Comparison of ENCODE assay signal across 8 mouse cellular contexts in the genomic region with DNA sequence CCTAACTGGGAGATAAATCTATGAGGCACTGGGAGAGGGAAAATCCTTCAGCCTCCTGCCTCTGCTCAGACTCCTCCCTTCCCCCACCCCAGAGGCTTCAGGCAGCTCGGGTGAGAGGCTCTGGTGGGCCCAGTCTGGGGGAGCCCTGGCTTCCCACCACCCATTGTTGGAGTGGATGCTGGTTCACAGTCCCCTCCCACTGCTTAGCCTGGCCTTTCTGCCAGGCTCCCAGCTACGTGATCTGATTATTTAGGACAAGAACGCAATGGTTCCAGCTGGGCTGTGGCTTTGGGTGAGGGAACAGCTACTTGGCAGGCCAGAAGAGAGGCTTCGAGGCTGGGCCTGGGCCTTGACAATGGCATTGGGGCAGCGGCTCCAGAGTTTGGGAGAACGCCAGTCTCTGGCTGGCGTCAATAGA. TPM values are rescaled to one million over a fixed set of nuclear protein-coding genes. Genes with fewer than 3 reads are reported as not detected.
DNase-seq lines count a peak whose midpoint lies in the region; ATAC-seq lines count a peak whose summit lies in the region.

No protein-coding gene starts in this region.

- DNase-seq in cerebellum, adult 9-11 months, result peak; percentile 54
- DNase-seq in cerebellum, adult 11 months, result no peak
- DNase-seq in adipocyte (ENCODE audit: low spot score), result peak; percentile 43
- peak; percentile 38 for DNase-seq in left cerebral cortex, adult 11 months (ENCODE audit: low spot score)
- no peak for DNase-seq in heart, postnatal 10 days

- intact Hi-C loops in heart, postnatal 10 days (cut with DNase I), result loop anchor here (2.0 kb wide), 1 partner anchor 21 kb away; no protein-coding TSS in a partner anchor

- H3K9me3 ChIP-seq in forebrain, embryonic 15.5 days, result no peaks in the 10 kb centered on the region
- H3K9me3 ChIP-seq in neural tube, embryonic 12.5 days, result no peaks in the 10 kb centered on the region

- H3K27me3 ChIP-seq in forebrain, embryonic 15.5 days, result no peaks in the 10 kb centered on the region
- no peaks in the 10 kb centered on the region for H3K27me3 ChIP-seq in neural tube, embryonic 12.5 days (replicated peaks)

- peak overlapping the region; percentile 6; the same call in 1 of the 2 replicates for H3K9ac ChIP-seq in forebrain, embryonic 15.5 days (replicated peaks)
- H3K9ac ChIP-seq in neural tube, embryonic 12.5 days, result peak overlapping the region; percentile 6; the same call in 1 of the 2 replicates

- H3K27ac ChIP-seq in forebrain, embryonic 15.5 days (replicated peaks), result peak overlapping the region; percentile 90
- H3K27ac ChIP-seq in neural tube, embryonic 12.5 days, result peak overlapping the region; percentile 11

- H3K4me1 ChIP-seq in forebrain, embryonic 15.5 days, result peaks cover 24% of the 10 kb centered on the region
- H3K4me1 ChIP-seq in neural tube, embryonic 12.5 days, result peaks cover 24% of the 10 kb centered on the region

- peak; percentile 95 for ATAC-seq in forebrain, embryonic 15.5 days (replicated peaks)
- peak; percentile 92 for ATAC-seq in neural tube, embryonic 12.5 days (ENCODE audit: low FRiP score, low read depth)
- ATAC-seq in erythroblast, adult 5-6 weeks (replicated peaks; ENCODE audit: low FRiP score, poor library complexity, severe bottlenecking), result no peak

- WGBS in forebrain, embryonic 15.5 days, result 5% methylated on average over 7 of the region's 7 CpGs
- WGBS in neural tube, embryonic 12.5 days, result 38% methylated on average over 7 of the region's 7 CpGs

- H3K4me2 ChIP-seq in forebrain, embryonic 15.5 days (replicated peaks), result no peak overlapping the region
- no peak overlapping the region for H3K4me2 ChIP-seq in neural tube, embryonic 12.5 days (replicated peaks)

- H3K4me3 ChIP-seq in forebrain, embryonic 15.5 days, result no peak overlapping the region
- H3K4me3 ChIP-seq in neural tube, embryonic 12.5 days, result no peak overlapping the region

- H3K36me3 ChIP-seq in forebrain, embryonic 15.5 days, result no peaks in the 10 kb centered on the region
- H3K36me3 ChIP-seq in neural tube, embryonic 12.5 days, result no peaks in the 10 kb centered on the region

RNA-seq across cellular contexts. Expression of a gene that starts 30.6 kb away (rescaled TPM):
- polyA plus RNA-seq in forebrain, embryonic 15.5 days (2015; fragmentation: Nextera tagmentation; extraction: Ambion mirVana), result 6.5 and 8.1 TPM in 2 replicates
- polyA plus RNA-seq in neural tube, embryonic 12.5 days (2016; fragmentation: Nextera tagmentation; extraction: Ambion mirVana), result 4.5 and 6.5 TPM in 2 replicates
- not detected in 2 replicates for total RNA-seq in erythroblast, adult 5-6 weeks (2015; ENCODE audit: low replicate concordance)
- 0.42 and 0.85 TPM in 2 replicates for total RNA-seq in erythroblast, adult 5-6 weeks (2017; ENCODE audit: low replicate concordance)
- total RNA-seq in heart, postnatal 10 days (2021), result 10 to 100 TPM; 40.4 to 61.8 TPM

Comparison
In these comparisons a context has a peak if more than half of its experiments do, and no peak if none do; other contexts are left out.
1. DNase-seq: peak in cerebellum, adult 9-11 months (single experiment), adipocyte (single experiment) and left cerebral cortex, adult 11 months (single experiment); none in cerebellum, adult 11 months (single experiment) and heart, postnatal 10 days (0 of 2).
2. RNA of a gene that starts 30.6 kb away (total RNA-seq): 40.4 to 61.8 TPM in heart, postnatal 10 days; 0.42 to 0.85 TPM in erythroblast, adult 5-6 weeks; every median in the first group is over 10 times any median in the second.